Mouse (Mus musculus) kidney, adult 9 months (tissue): Measurements from ENCODE around the gene Brms1.
"Not testable (repeated sequence)": the region's sequence is repeated elsewhere in the genome, so short reads cannot be mapped to it uniquely, and the experiment has no call there.

Experiments used
- DNase-seq: peaks from one replicate; pipeline ENCODE4 v3.0.0; 2022

Brms1 gene

DNA sequence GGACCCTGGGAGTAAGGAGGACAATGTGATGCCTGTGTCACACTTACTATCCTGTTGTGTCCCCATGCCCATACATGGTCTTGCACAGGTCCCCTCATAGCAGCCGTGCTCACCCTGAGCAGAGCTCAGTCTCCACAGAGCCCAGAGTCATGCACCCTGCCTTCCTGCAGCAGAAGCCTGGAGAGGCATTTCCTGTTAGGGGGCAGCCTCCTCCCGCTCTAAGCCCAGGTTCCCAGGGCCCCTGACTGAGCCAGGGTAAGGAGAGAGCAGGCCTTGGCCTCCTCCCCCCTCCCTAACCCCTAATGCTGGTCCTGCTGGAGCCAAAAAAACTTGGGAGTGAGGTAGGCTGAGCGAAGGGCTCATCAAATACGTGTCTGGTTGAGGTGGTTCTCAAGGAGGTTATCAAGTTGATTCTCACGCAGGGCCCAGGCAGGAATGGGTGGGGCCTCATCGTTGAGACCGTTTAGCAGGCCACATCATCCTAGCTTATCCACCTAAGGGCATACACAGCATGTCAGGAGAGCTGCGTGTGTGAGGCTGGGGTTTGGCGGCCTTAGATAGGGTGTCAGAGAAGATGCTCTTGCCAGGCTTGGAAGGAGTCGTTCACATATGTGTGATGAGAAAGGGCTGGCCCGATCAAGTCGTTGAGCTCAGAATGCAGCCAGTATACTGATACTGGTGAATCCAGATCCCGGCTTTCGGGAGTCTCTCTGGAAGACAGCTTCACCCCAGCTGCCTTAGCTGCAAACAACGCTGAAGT is 26.1 kb downstream of the Brms1 start:
- no peak for DNase-seq

DNA sequence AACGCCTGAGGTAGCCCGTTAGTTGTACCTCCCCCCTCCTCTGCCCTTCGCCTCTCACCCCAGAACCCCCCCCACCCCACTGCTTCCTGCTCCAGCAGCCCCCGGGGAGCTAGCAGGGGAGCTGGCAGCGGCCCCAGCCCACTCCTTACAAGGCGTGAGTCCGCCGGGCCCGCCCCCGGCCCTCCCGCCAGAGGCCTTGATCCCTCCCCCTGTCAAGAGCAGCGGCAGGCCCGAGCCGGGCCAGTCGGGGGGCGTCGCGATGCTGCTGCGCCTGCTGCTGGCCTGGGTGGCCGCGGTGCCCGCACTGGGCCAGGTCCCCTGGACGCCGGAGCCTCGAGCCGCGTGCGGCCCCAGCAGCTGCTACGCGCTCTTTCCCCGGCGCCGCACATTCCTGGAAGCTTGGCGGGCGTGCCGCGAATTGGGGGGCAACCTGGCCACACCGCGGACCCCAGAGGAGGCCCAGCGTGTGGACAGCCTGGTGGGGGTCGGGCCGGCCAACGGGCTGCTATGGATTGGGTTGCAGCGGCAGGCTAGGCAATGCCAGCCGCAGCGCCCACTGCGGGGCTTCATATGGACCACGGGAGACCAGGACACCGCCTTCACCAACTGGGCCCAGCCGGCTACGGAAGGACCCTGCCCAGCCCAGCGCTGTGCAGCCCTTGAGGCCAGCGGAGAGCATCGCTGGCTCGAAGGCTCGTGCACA is 26.9 kb downstream of the Brms1 start, which contains the start of gene Cd248:
TSS of gene Cd248 (plus strand) at position 212 of the 703 bp plus-strand sequence.
- peak; percentile 40 for DNase-seq

DNA sequence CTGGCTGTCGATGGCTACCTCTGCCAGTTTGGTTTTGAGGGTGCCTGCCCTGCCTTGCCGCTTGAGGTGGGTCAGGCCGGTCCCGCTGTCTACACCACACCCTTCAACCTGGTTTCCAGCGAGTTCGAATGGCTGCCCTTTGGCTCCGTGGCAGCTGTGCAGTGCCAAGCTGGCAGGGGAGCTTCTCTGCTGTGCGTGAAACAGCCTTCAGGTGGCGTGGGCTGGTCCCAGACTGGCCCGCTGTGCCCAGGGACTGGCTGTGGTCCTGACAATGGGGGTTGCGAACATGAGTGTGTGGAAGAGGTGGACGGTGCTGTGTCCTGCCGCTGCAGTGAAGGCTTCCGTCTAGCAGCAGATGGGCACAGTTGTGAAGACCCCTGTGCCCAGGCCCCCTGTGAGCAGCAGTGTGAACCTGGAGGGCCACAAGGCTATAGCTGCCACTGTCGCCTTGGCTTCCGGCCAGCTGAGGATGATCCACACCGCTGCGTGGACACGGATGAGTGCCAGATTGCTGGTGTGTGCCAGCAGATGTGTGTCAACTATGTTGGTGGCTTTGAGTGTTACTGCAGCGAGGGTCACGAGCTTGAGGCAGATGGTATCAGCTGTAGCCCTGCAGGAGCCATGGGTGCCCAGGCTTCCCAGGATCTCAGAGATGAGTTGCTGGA is 27.5 kb downstream of the Brms1 start:
- no peak for DNase-seq

DNA sequence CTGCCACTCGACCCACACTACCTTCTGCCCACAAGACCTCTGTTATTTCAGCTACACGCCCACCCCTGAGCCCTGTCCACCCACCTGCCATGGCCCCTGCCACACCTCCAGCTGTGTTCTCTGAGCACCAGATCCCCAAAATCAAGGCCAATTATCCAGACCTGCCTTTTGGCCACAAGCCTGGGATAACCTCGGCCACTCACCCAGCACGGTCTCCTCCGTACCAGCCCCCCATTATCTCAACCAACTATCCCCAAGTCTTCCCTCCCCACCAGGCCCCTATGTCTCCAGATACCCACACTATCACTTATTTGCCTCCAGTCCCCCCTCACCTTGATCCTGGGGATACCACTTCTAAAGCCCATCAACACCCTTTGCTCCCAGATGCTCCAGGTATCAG is 28.3 kb downstream of the Brms1 start:
- no peak for DNase-seq

DNA sequence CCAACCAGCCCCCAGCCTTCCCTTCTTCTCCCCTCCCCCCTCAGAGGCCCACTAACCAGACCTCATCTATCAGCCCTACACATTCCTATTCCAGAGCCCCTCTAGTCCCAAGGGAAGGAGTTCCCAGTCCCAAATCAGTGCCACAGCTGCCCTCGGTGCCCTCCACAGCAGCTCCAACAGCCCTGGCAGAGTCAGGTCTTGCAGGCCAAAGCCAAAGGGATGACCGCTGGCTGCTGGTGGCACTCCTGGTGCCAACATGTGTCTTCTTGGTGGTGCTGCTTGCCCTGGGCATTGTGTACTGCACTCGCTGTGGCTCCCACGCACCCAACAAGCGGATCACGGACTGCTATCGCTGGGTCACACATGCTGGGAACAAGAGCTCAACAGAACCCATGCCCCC is 28.8 kb downstream of the Brms1 start:
- no peak for DNase-seq

DNA sequence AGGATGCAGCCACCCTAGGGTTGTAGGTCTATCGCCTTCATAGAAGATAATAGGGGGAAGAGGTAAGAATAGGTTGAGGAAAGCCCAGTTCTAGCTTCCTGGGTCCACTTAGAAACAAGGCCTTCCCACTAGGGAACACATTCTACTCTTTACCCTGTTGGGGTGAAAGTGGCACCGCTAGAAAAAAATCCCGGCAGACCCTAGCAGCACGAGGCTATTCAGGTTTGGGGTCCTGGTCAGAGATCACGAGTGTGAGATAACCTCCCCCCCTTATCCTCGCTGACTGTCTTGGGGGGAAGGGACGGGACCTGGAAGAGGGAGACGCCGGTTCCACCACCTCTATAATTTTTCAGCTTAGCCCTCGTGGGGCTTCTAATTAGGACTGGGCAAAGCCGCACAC is 29.9 kb downstream of the Brms1 start:
- DNase-seq = no peak

DNA sequence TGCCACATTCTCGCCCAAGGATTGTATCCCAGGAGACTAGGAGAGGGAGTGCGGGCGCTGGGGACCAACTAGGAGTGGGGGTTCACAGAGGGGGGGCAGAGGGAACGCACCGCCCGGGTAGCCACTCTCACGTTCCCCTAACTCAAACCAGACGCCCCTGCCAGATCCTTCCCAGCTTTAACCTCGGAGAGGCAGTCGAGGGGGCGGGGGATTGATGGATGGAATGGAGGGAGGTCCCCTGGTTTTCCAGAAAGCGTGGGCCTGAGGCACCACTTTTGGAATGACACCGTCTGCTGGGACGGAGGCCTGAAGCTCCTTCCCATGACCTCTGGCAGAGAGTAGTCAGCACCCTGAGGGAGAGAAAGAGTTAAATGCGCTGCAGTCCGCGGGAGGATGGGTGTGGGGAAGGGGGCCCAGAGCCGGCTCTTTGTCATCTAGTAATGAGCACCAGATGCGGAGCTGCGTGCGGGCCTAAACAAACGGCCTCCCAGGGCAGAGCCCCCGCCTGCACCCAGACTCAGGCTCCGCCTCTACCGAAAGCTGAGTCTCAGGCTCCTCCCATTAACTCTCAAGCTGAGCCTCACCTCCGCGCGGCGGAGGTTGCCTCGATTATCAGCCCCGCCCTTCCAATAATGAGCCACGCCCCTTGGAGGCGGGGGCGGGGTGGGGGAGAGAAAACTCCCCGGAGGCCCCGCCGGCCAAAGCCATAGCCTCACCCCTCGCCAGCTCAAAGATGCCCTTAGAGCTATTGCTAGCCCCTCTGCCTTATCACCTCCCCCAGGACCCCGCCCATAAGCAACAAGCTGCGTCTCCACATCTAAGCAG is 30.6 kb downstream of the Brms1 start:
- DNase-seq = peak; percentile 79

DNA sequence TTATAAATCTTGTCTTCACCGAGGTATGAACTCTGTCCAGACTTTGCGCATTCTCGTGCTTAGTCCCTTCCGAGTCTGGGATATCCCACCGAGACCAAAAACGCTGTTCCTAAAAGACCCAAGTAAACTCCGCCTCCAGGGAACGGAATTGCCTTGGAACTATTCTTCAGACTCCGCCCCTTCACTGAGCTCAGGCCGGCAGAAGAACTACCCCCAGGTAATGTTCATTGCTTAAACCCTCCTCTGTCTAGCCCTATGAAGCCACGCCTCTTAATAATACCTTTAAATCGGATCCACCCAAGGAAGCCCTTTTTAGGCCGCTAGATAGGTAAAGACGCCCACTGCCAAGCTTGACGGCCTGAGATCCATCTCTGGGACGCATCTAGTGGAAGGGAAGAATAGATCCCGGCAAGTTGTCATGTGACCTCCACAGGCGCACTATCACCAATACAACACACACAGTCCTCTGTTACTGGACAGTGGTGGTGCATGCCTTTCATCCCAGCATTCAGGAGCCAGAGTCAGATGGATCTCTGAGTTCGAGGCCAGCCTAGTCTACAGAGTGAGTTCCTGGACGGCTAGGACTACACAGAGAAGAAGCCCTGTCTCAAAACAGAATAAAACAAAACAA is 31.4 kb downstream of the Brms1 start:
- peak; percentile 42 for DNase-seq

DNA sequence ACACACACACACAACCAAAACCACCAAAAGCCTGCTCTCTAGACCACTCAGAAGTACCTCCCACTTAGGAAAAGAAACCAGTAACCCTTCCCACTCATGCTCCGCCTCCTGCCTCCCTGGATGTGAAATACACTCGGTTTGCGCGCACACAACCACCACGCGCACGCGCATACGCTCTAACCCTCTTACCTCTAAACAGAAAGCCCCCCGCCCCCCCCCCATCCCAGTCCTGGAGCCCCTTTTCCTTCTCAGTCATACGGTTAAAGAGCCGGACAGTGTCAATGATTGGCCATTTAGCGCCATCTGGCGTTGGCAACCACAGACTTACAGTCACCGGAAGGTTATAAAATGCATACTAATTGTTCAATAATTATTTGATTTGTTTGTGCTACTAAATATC is 31.9 kb downstream of the Brms1 start:
- peak; percentile 59 for DNase-seq

DNA sequence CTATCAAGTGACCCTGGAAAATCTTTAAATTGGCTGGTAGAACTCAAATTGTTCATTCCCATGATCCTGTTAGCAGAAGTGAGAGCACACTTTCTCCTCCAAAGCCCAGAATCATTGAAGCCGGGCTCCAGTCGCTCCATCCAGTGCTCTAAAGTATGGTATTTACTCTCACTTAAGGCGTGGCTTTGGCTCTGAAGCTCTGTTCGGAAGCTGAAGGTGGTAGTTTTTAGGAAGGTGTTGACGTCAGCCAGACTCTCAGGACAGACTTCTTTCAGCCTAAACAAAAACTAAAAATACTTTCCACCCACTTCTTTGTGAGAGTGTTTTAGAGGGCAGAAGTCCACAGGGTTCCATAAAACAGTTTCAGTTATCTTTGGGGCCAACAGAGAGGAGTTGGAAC is 32.4 kb downstream of the Brms1 start:
- DNase-seq = no peak

DNA sequence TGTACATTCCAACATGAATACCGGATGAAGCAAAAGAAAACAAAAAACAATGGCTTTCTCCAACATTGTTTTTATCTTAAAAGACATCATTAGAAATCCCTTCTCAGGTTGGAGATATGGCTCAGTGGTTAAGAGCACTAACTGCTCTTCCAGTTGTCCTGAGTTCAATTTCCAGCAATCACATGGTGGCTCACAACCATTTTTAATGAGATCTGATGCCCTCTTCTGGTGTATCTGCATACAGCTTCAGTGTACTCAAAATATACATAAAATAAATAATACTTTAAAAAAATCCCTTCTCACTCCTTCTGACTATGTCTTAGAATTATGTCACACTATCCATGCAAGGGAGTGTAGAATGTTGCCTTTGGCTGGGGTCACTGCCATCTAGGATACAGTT is 38.1 kb downstream of the Brms1 start:
- DNase-seq = no peak

DNA sequence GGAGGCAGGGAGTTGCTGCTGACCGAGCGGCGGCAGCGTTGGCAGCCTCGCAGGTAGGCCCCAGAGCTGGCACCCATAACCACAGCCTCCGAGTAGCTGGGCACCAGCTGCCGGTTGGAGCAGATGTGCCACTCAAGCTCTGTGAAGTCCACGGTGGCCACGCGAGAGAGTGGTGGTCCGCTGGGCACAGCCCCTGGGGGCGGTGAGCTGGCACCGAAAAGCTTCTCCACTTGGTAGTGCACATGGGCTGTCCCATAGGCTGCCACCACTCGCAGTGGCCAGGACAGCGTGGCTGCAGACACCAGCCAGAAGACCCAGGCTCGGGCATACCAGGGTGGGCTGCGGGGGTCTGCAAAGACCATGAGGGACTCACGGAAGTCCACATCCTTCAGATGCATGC is 40.9 kb downstream of the Brms1 start:
- no peak for DNase-seq

DNA sequence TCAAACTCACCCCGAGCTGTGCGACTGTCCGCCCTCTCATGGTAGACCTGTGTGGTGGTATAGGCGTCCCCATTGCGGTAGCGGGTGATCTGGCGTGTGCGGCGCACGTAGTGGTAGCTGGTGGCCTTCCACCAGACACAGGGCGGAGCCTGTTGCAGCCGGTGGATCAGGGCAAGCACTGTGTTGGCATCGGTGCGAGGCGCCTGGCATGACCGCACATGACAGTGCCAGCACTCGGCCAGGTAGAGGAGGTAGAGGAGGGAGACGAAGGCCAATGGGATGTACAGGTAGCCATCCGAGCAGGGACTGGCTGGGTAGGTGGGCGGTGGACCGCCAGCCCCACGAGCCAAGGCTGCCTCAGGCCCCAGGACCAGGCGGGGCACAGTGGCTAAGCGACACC is 41.4 kb downstream of the Brms1 start:
- no peak for DNase-seq

DNA sequence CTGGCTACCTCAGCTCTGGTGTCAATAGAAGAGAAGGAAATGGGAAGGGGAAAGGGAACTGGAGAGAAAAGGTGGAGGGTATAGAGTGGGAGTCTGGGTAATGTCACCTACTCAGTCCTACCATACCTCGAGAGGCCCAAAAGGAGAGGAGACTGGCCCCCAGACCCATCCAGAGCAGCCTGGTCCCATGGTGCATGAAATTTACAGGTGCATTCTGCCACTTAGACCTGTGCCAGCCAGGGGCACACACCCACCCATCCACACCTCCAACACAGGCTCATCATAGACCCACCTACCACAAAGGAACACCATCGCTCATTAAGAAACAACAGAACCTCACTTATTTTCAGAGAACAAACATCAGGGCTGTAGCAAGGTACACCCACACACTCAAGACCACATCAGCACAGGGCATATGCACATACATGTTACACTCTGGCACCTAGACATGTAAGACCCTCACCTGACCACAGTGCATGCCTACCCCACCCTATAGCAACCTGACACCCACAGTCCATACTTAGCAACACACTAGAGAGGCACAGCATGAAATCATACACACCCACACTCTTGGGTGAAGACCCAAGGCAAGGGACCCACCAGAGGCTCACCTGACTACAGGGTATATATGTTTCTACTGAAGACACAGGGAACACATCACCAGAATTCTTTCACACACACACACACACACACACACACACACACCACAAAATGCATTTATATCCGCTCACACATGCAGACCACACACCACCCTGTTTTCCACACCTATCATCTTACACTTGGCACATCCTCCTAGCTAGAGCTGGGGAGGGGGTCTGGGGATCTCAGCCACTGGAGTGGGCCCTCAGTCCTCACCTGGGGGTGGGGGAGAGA is 43.0 kb downstream of the Brms1 start:
- no peak for DNase-seq

DNA sequence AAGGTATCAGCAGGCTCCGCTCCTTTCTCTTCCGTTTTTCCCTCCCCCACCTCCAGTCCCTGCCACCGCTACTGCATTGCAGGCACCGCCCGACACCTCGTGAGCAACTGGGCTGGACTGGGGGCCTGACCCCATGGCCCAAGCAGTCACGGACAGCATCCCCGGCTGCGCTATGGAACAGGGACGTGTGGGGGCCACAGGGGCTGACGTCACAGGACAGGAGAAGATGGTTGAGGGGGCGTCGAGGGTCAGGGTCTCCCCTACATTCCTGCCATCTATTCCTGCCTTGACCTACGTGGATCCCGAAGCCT is 43.6 kb downstream of the Brms1 start:
- no peak for DNase-seq

DNA sequence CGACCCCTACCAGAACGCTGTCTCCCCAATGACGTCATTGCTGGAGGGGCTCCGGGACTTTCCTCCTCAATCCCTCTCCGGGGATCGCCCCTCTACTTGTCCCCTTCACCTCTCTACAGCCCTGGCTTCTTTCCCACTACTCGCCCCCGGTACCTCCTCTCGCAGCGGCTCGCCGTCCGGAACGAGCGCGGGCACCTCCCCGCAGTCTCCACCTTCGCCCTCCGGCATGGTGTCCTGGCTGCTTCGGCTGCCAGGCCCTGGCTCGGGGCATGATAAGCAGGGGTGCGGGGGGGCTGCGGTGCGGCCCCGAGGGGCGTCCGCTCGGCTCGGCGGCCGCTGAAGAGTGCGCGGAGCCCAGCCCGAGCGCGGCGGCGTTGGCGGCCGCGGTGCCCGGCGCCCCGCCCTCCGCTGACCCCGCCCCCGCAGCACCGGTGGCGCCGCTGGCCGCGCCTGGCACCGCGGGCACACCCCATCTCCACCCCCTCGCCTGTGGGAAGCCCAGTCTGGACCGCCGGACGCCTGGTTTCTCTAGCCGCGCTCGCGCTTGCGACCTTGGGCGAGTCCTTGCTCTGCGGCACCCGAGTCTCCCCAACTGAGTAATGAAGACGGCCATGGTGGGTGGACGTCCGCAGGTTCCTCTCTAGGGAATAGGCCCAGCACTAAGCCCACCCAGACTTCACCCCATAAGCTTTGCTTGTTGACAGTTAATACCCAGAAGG is 44.1 kb downstream of the Brms1 start, which contains the start of gene Tmem151a:
TSS of gene Tmem151a (minus strand) at position 387 of the 719 bp plus-strand sequence.
- peak; percentile 56 for DNase-seq

DNA sequence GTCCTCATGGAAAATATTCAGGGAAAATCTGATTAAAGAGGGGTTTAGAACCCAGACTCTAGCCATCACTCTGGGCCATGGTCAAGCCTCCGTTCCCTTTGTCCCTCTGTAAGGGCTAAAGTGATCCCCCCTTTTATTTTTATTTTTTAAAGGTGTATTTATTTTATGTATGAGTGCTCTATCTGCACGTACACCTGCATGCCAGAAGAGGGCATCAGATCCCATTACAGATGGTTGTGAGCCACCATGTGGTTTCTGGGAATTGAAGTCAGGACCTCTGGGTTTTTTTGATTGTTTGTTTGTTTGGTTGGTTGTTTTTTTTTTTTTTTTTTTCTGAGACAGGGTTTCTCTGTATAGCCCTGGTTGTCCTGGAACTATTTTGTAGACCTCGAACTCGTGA is 45.4 kb downstream of the Brms1 start:
- DNase-seq = not testable (repeated sequence)

DNA sequence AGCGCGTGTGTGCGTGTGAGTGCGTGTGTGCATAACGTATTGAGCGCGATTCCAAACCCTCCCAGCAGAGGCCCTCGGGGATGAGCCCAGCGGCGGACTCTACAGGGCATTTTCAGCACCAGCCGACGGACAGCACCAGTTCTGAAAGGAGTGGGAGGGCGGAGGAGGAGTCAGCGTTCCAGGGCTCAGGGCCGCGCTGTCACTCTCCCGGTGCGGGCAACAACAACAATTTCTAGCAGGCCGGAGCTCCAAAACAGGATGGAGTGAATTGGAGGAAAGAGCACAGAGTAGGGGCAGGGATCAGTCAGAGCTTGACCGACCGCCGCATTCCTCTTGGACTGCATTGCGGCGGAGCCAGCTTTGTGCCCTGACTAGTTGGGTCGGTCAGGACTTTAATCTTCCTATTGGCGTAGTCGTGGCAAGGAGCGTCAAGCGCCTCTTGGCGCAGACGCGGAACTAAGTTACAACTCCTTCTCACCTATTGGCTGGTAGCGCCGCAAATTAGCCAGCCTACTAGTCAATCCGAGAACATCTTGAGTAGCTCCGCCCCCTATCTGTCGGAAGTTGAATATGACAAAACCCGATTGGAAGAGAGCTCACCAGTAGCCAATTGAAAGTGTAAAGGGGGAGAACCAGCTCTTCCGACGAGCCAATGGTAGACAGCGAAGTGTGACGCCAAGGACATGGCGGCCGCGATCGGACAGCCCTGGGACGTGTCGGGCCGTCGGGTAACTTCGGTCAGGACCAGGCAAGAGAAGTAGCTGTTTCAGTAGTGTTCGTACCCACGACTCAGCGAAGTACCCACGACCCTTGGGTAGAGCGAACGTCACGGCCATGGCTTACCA is 47.0 kb downstream of the Brms1 start, which contains the start of gene Yif1a:
TSS of gene Yif1a (plus strand) at position 655 of the 845 bp plus-strand sequence.
- peak; percentile 99 for DNase-seq

DNA sequence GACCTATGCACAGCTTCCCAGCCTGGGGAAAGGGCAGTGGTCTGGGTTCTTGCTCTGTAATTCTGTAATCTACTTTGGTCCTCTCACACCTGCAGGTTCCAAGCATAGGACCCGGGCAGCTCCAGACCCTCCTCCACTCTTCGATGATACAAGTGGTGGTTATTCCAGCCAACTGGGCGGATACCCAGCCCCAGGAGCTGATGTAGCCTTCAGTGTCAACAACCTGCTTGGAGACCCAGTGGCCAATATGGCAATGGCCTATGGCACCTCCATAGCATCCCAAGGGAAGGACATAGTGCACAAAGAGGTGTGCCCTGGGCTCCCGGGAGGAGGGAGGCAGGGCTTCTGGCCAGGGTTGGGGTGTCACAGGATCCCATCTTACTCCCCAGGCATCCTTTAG is 48.2 kb downstream of the Brms1 start:
- no peak for DNase-seq

DNA sequence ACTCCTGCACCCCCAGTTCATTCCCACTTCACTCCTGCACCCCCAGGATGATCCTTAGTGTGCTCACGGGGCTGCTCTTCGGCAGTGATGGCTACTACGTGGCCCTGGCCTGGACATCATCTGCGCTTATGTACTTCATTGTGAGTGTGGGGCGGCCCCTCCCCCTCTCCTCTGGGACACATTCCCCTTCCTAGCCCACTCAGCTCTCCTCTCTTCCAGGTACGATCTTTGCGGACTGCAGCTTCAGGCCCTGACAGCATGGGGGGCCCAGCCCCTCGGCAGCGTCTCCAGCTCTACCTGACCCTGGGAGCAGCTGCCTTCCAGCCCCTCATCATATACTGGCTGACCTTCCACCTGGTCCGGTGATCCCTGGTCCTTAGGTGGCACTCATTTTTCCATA is 50.9 kb downstream of the Brms1 start:
- DNase-seq = no peak
